Mouse (Mus musculus) fibroblast of lung, adult 2 months (primary cell): ENCODE results near the gene Ces1e.
"Not testable (repeated sequence)": the region's sequence is repeated elsewhere in the genome, so short reads cannot be mapped to it uniquely, and the experiment has no call there.

Source experiments
- DNase-seq: peaks from one replicate; pipeline ENCODE4 v3.0.0-alpha.2; 2011; ENCODE audit warnings: low read depth

The Ces1e gene

GRCm38 (mm10) chr8:93229446-93229845 lies at the start of gene Ces1e:
Gene Ces1e (minus strand): TSS chr8:93229619.
- no peak for DNase-seq

DNA sequence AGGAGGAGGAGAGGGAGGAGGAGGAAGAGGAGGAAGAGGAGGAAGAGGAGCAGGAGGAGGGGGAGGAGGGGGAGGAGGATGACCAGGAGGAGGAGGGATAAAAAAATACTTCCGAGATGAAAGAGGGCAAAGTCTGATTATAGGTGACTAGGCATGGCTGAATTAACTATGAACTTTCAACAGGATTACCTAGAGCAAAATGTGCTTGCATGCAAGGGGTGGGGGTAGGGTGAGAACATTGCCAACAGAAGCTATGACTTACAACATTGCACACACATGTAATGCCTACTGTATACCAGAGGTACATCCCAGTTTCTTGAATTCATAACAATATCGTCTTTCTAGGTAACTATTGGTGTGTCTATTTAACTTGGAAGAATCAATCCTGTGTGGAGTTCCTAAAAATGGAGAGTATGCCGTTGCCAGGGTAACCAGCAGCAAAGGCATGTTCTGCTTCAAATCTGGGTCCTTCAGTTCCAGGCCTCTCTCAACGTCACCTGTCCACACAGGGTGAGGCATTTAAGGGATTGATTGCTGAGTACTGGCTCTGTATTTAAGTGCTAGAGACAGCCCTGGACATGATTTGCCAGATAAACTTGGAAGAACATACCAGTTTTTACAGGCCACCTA lies 48.9 kb upstream of the Ces1e start:
- DNase-seq = no peak

GRCm38 (mm10) chr8:93274609-93275008 lies 45.2 kb upstream of the Ces1e start:
- no peak for DNase-seq

DNA sequence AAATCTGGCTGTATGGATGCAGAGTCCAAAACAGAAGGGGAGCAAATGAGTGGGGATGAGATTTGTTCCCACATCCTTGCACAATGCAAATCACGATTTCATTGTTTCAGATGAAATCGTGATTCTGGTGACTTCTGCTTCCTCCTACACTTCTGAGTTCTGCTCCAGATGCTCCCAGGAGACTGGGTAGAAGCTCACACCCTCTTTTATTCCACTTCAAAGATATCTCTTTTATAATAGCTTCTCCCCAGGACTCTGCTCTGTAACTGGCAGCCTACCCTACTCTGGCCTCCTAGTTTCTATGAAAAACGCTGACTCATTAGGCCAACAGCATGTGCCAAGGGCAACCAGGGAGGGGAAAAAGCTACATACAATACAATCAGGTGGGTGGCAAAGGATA lies 43.9 kb upstream of the Ces1e start:
- DNase-seq = no peak

DNA sequence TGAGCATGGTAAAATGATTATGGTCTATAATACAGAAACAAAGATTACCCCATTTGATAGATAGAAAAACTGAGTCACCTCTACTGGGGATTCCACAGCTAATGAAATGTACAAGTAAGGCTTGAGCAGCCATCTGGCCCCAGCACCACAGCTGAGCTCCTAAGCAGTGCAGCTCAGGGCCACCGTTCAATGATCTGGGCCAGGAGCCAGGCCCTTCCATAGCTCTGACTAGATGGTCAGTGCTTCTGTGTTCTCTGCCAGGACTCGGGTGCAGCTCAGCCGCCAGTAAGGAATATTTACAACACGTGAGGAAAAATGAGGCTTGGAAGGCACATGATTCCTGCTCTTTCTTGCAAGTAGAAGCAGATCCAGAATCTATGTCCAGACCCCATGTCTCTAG lies 43.3 kb upstream of the Ces1e start:
- DNase-seq = no peak

GRCm38 (mm10) chr8:93261436-93261835 lies 32.0 kb upstream of the Ces1e start:
- no peak for DNase-seq

DNA sequence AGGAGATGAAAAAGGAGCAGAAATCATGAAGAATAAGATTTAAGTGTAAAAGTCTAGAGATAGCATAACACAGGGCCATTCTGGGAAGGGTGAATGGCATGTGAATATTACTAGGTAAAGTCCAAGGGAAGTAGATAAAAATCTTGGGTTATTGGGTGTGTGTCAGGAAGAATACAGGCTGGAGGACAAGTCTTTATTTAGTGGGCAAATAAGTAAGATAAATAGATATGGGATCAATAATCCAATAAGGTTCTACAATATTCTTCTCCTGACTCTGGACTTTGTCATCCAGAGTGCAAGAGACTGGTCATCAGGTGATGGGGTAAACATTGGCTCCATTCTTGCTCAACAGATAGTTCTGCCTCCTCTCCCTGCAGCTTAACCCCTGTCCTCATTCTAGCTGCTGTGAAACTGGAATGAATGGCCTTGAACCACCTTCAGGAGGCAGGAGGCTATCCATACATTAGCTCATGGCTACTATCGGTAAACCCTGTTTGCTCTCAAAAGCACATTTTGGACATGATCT lies 23.0 kb upstream of the Ces1e start:
- no peak for DNase-seq

DNA sequence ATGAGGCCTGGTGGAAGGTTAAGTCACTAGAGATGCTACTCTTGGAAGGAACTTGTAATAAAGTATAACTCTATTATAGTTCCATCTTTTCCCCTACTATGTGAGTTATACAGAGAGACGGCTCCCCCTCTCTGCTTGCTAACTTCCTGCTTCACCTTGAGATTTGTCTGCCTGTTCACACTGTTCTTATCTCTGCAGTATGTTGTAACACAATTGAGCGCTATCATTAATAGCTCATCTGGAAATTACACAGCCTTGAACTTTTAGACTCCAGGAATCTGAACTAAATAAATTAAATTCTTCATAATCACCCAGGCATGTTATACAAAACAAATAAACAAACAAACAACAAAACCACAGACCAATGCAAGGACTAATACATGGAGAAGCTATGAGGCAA lies 16.6 kb upstream of the Ces1e start:
- no peak for DNase-seq

- no peak for DNase-seq
These were observed 10.5 kb upstream of the Ces1e start for GRCm38 (mm10) chr8:93239884-93240283.

- no peak for DNase-seq
These were observed 6.3 kb upstream of the Ces1e start for GRCm38 (mm10) chr8:93235681-93236080.

- DNase-seq = no peak
These were observed 5.3 kb upstream of the Ces1e start for GRCm38 (mm10) chr8:93234706-93235105.

GRCm38 (mm10) chr8:93234068-93234467 lies 4.6 kb upstream of the Ces1e start:
- DNase-seq = no peak

DNA sequence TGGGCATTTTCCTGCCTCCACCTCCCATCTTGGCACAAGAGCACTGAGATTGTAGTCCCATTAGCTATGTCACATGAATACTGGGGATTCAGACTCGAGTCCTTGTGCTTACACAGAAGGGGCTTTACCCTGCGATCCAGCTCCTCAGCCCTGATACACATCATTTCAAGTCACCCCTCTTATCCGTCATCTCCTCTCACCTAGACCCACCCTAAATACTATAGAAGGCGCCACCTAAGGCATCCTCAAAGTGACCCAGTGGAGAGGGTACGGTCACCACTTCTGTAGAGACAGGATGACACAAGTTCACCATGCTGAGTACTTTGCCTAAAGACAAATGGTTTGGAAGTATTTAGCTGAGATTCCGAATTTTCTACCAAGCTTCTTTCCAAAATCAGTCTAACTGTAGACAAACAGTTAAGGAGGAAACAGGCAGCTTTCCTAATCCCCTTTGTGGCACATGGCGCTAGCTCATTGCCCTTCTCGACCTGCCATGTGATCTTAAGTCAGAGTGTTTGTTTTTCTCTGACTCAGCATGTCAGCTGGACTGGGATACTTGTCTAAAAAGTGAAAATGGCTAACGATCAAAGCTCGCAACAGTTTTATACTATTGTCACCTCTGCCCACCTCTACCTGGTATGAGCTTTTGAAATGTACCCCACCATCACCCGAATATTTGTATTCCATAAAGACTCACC lies 597 bp downstream of the Ces1e start:
- DNase-seq = no peak

DNA sequence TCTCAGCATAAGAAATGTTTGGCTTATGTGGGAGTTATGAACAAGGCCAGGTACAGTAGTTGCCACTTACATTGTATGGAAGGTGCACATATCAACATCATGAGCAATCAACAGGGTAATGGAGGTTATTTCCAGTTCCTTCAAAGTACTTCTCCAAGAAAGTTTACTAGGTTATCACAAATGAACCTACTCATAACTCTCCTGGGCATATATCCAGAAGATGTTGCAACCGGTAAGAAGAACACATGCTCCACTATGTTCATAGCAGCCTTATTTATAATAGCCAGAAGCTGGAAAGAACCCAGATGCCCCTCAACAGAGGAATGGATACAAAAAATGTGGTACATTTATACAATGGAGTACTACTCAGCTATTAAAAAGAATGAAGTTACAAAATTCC lies 2.9 kb downstream of the Ces1e start:
- not testable (repeated sequence) for DNase-seq

GRCm38 (mm10) chr8:93221896-93222295 lies 7.5 kb downstream of the Ces1e start:
- no peak for DNase-seq

DNA sequence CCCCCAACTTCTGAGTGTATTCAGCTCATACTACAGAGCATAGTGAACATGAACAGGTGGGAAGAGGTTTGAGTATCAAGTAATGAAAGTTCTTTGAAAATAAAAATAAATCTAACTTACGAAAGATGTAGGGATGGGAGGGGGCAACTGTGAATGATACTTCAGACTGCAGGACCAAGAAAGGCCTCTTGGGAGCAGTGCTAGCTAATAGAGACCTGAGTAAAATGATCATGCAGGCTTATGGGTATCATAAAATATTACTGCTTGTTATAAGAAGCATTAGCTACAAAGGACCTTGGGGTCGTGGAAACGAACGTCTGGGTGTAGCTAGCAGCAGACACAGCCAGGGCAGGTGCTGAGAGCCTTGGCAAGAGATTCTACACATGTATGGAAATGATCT lies 11.6 kb downstream of the Ces1e start:
- DNase-seq = no peak

GRCm38 (mm10) chr8:93217375-93217774 lies 12.0 kb downstream of the Ces1e start:
- DNase-seq = no peak

- DNase-seq = no peak
These were observed 18.3 kb downstream of the Ces1e start for GRCm38 (mm10) chr8:93211091-93211490.

DNA sequence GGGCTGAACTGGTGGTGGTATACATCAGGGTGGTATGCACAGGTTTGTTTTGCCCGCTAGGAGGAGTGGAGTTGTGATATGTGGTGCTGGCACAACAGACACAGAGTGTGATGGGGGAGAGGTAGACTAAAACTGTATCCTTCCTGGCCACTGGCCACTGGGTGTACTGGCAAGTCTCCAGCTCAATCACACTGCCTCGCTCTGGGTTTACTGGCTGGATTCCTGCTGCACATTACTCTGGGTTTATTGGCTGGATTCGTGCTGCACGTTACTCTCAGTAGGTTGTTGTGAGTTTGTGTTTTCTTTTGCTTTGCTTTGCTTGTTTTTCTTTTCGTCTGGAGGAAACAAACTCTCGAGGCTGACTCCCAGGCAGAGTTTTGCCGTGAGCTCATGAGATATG lies 30.3 kb downstream of the Ces1e start:
- not testable (repeated sequence) for DNase-seq

DNA sequence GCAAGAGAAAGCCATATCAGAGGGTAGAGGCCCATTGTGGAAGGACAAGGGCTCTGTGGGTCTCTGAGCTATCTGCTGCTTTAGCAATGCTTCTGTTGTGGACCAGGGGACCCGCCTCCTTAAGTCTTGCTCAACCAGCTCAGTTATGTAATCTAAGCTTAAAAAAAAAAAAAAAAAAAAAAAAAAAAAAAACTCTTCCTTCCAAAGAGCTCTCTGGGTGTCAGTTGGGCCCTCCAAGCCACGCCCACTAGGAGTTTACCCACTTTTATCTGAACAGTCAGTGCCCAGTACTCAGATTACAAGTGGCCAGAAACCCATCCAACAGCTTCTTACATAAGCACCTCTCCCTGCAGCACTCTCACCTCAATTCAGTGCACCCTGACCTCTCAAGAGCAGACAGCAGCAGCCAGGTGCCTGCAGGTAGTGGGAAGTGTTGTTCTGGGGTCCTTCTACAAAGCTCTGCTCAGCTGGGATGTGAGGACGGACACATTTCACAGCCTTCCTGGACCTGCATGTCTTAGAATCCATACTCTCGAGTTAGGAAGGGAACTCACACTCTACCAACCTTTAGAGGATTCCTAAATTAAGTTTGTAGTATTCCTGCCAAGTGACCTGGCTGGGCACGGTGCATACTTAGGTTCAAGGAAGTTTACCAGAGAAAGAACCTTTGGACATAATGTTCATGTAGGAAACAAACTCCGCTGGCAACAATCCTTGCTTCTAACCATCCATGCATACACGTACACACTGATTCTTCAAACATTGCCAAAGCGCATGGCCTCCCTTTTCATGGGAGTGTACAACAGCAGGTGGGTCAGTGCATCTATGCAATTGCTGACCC lies 31.5 kb downstream of the Ces1e start, which contains the start of gene Ces1d:
TSS of gene Ces1d (minus strand) at position 154 of the 841 bp plus-strand sequence.
- no peak for DNase-seq

GRCm38 (mm10) chr8:93196436-93196835 lies 33.0 kb downstream of the Ces1e start:
- no peak for DNase-seq

DNA sequence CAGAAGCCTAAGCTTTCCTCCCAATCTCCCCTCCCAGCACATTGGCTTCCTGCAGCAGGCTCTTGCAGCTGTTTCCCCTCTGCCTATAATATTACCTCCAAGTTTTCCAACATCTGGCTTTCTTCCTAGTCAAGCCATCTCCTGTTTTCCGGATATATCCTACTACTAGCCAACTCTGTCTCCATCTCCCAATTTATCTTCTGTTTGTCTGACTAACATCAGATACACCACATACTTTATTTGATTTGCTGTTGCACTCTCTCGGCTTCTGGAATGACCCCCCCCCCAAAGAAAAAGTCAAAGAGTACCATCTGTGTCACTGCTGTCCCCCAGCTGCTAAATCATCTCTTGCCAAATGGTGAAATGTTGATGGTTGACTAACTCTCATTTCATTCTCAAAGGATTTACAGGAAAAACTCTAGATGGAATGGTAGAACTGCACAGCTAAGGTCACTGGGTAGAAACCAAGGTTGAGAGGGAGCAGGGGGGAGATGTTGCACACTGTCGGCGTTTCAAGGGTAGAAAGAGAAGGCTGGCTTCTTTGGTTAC lies 48.8 kb downstream of the Ces1e start:
- DNase-seq = no peak
